Mouse (Mus musculus): Measurements from ENCODE around the gene Adm2. TPM values are rescaled to one million over a fixed set of nuclear protein-coding genes. Genes with fewer than 3 reads are reported as not detected.

Gene Adm2
- total RNA-seq, 1 experiment = 4.6 TPM

GRCm38 (mm10) chr15:89373762-89374248 lies 51.3 kb downstream of the Adm2 start, which contains the start of gene Sco2:
Gene Sco2 (minus strand): TSS chr15:89373846.
- Histone ChIP-seq H3K4me3 (ENCODE audit: insufficient read depth in 1 of 2, low read depth in 1 of 2, low read length in 2 of 2, poor library complexity in 1 of 2, severe bottlenecking in 1 of 2) (peak within 1 kb of the TSS; percentile 71 to 77), H3K36me3 (ENCODE audit: control insufficient read depth, insufficient read depth, low read length, poor library complexity, severe bottlenecking) (peaks cover 40% of the 10 kb centered on the region), H3K9ac (ENCODE audit: insufficient read depth, low read depth, low read length, poor library complexity, severe bottlenecking) (peak within 1 kb of the TSS; percentile 86), H3K4me1 (ENCODE audit: control insufficient read depth in 2 of 2, insufficient read depth in 2 of 2, low read length in 2 of 2, poor library complexity in 1 of 2) (peaks cover 2 to 25% of the 10 kb centered on the region in 2 experiments; a peak in 3 of 4 replicates), H3K9me3 (ENCODE audit: control insufficient read depth, insufficient read depth, low read depth, low read length) (no peaks in the 10 kb centered on the region), H3K27ac (ENCODE audit: insufficient read depth, low read depth, low read length, poor library complexity, severe bottlenecking) (peak within 1 kb of the TSS; percentile 83)
- in situ Hi-C loops (cut with MboI; ENCODE audit: low sequenced_read_pairs in 2 of 2, unreplicated experiment in 2 of 2) = no loop called here
- TF ChIP-seq CHD2 (IDR thresholded peaks at IDR 0.05; ENCODE audit: low read depth, low read length) (no peak), HCFC1 (IDR thresholded peaks at IDR 0.05; ENCODE audit: borderline replicate concordance, insufficient read depth, low read length) (no peak), ZNF384 (IDR thresholded peaks at IDR 0.05; ENCODE audit: low read depth, low read length) (no peak), ZC3H11A (IDR thresholded peaks at IDR 0.05; ENCODE audit: borderline replicate concordance, low read depth, low read length) (no peak), MAFK (IDR thresholded peaks at IDR 0.05; ENCODE audit: insufficient read depth, low read depth, low read length) (no peak)
- DNase-seq (ENCODE audit: low read depth, low spot score) = peak; percentile 87

Other genes starting within 250 kb of the Adm2 start
- 24.2 and 29.9 TPM in 2 replicates for gene Trabd, start 247.6 kb upstream of the Adm2 start, total RNA-seq (2012; rRNA removed)
- gene Selenoo, start 233.6 kb upstream of the Adm2 start, total RNA-seq (2012; rRNA removed) = 7.5 and 8.7 TPM in 2 replicates
- gene Tubgcp6, start 199.6 kb upstream of the Adm2 start, total RNA-seq (2012; rRNA removed) = 37.3 and 45.0 TPM in 2 replicates
- 7.4 and 11.4 TPM in 2 replicates for gene Hdac10, start 194.0 kb upstream of the Adm2 start, total RNA-seq (2012; rRNA removed)
- gene Mapk12, start 182.0 kb upstream of the Adm2 start, total RNA-seq (2012; rRNA removed) = 8.1 and 10.6 TPM in 2 replicates
- 6.6 and 12.7 TPM in 2 replicates for gene Mapk11, start 173.1 kb upstream of the Adm2 start, total RNA-seq (2012; rRNA removed)
- 116 and 178 TPM in 2 replicates for gene Plxnb2, start 141.9 kb upstream of the Adm2 start, total RNA-seq (2012; rRNA removed)
- 14.4 and 24.7 TPM in 2 replicates for gene Dennd6b, start 126.2 kb upstream of the Adm2 start, total RNA-seq (2012; rRNA removed)
- gene Ppp6r2, start 111.2 kb upstream of the Adm2 start, total RNA-seq (2012; rRNA removed) = 8.6 and 9.2 TPM in 2 replicates
- 134 and 169 TPM in 2 replicates for gene Sbf1, start 7.4 kb upstream of the Adm2 start, total RNA-seq (2012; rRNA removed)
- gene Miox, start 11.7 kb downstream of the Adm2 start, total RNA-seq (2012; rRNA removed) = 0.54 TPM in 1 of 2 replicates, not detected in the other
- gene Lmf2, start 32.9 kb downstream of the Adm2 start, total RNA-seq (2012; rRNA removed) = 44.8 and 45.3 TPM in 2 replicates
- gene Ncaph2, start 33.0 kb downstream of the Adm2 start, total RNA-seq (2012; rRNA removed) = 205 and 274 TPM in 2 replicates
- 46.4 and 50.8 TPM in 2 replicates for gene Sco2, start 51.1 kb downstream of the Adm2 start, total RNA-seq (2012; rRNA removed)
- gene Tymp, start 54.3 kb downstream of the Adm2 start, total RNA-seq (2012; rRNA removed) = 0.94 and 1.1 TPM in 2 replicates
- gene Odf3b, start 56.6 kb downstream of the Adm2 start, total RNA-seq (2012; rRNA removed) = 0.37 TPM in 1 of 2 replicates, not detected in the other
- gene Klhdc7b, start 62.2 kb downstream of the Adm2 start, total RNA-seq (2012; rRNA removed) = 0.11 and 0.13 TPM in 2 replicates
- gene Syce3, start 87.8 kb downstream of the Adm2 start, total RNA-seq (2012; rRNA removed) = 4.5 and 12.4 TPM in 2 replicates
- 2.7 and 5.9 TPM in 2 replicates for gene Cpt1b, start 103.1 kb downstream of the Adm2 start, total RNA-seq (2012; rRNA removed)
- 1.5 and 2.0 TPM in 2 replicates for gene C730034F03Rik, start 106.9 kb downstream of the Adm2 start, total RNA-seq (2012; rRNA removed)
- 0.36 TPM in 1 of 2 replicates, not detected in the other for gene Gm44502, start 107.0 kb downstream of the Adm2 start, total RNA-seq (2012; rRNA removed)
- 29.0 and 42.6 TPM in 2 replicates for gene Chkb, start 107.2 kb downstream of the Adm2 start, total RNA-seq (2012; rRNA removed)
- 4.6 and 7.8 TPM in 2 replicates for gene Mapk8ip2, start 131.2 kb downstream of the Adm2 start, total RNA-seq (2012; rRNA removed)
- gene Arsa, start 154.7 kb downstream of the Adm2 start, total RNA-seq (2012; rRNA removed) = 11.7 and 15.2 TPM in 2 replicates
- 6.4 and 6.7 TPM in 2 replicates for gene Shank3, start 176.9 kb downstream of the Adm2 start, total RNA-seq (2012; rRNA removed)
- gene Acr, start 245.6 kb downstream of the Adm2 start, total RNA-seq (2012; rRNA removed) = 0.21 TPM in 1 of 2 replicates, not detected in the other

Measured in ES-E14 (cell line).